Mouse (Mus musculus) heart, embryonic 15.5 days (tissue): ENCODE measurements around the gene Snapc2. TPM values are rescaled to one million over a fixed set of nuclear protein-coding genes. Genes with fewer than 3 reads are reported as not detected.

Experiments
- ATAC-seq: fragments of 200-750 bp; cut with Nextera tagmentation; replicated peaks from 2 replicates; pipeline ENCODE4 v1.8.0; 2017; ENCODE audit warnings: low read depth, moderate TSS enrichment; ENCODE audit not compliant: insufficient number of reproducible peaks, insufficient read depth, low FRiP score
- H3K27ac ChIP-seq: fragments of 300-500 bp; sonication (generic); 2 replicates; pipeline ENCODE4 v1.5.1; 2015; ENCODE audit warnings: mild to moderate bottlenecking, inconsistent platforms
- H3K27me3 ChIP-seq: fragments of 300-500 bp; sonication (generic); 2 replicates; pipeline ENCODE4 v1.6.1; 2015; ENCODE audit warnings: inconsistent platforms
- H3K36me3 ChIP-seq: fragments of 300-500 bp; sonication (generic); 2 replicates; pipeline ENCODE4 v1.6.1; 2015; ENCODE audit warnings: mild to moderate bottlenecking, inconsistent platforms
- H3K4me1 ChIP-seq: fragments of 300-500 bp; sonication (generic); replicated peaks from 2 replicates; pipeline ENCODE4 v1.6.1; 2015; ENCODE audit warnings: inconsistent platforms
- H3K4me2 ChIP-seq: fragments of 300-500 bp; sonication (generic); 2 replicates; pipeline ENCODE4 v1.6.1; 2015; ENCODE audit warnings: inconsistent platforms, mild to moderate bottlenecking, moderate library complexity
- H3K4me3 ChIP-seq: fragments of 300-500 bp; sonication (generic); 2 replicates; pipeline ENCODE4 v1.5.1; 2015; ENCODE audit warnings: mild to moderate bottlenecking, inconsistent platforms
- H3K9ac ChIP-seq: fragments of 300-500 bp; sonication (generic); 2 replicates; pipeline ENCODE4 v1.6.1; 2015; ENCODE audit warnings: mild to moderate bottlenecking, inconsistent platforms
- H3K9me3 ChIP-seq: fragments of 300-500 bp; sonication (generic); replicated peaks from 2 replicates; pipeline ENCODE4 v1.6.1; 2016; ENCODE audit warnings: inconsistent platforms
- WGBS: fragments of 180-500 bp; shearing (Covaris S2); methylation state at CpG from one replicate; pipeline ENCODE4 v1.1.7; 2015; ENCODE audit warnings: mixed read lengths; 5-methylcytosine and 5-hydroxymethylcytosine counted together
- polyA plus RNA-seq: library from polyadenylated mRNA; unstranded; fragments of >200 nt; fragmentation: Nextera tagmentation; extraction: Ambion mirVana; gene quantifications from 2 replicates; pipeline ENCODE4 v1.2.1, GENCODE M21; 2015

The Snapc2 gene
- polyA plus RNA-seq, 1 experiment from 2014 or later, result 37.7 TPM

DNA sequence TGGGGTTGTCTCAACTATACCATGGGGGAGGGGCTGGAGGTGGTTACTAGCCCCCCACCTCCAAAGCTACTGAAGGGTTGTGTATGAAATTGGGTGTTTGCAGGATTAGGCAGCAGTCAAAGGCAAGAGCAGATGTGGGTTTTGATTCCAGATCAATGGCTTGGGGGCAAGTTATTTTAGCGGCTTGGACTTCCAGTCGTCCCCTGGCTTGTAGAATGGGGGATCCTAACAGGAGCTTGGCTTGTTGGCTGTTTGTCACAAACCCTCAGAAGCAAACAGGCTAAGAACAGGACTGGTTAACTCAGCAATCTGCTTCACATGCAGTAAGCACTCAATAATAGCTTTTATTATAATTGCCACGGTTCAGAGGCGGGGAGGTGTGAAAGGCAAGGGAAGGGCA, 4.5 kb downstream of the Snapc2 start:
- ATAC-seq, result no peak
- H3K4me3 ChIP-seq, result no peak overlapping the region
- no peak overlapping the region for H3K9ac ChIP-seq
- WGBS, result 83% methylated on average over 4 of the region's 4 CpGs
- H3K4me1 ChIP-seq, result peaks cover 39% of the 10 kb centered on the region
- no peaks in the 10 kb centered on the region for H3K27me3 ChIP-seq
- H3K9me3 ChIP-seq, result no peaks in the 10 kb centered on the region
- H3K27ac ChIP-seq, result no peak overlapping the region
- H3K4me2 ChIP-seq, result peak overlapping the region; percentile 96; the same call in 1 of the 2 replicates
- peaks cover 45% of the 10 kb centered on the region for H3K36me3 ChIP-seq

- Histone ChIP-seq H3K36me3 (peaks cover 48% of the 10 kb centered on the region), H3K27ac (peak overlapping the region; percentile 67), H3K4me3 (peak overlapping the region; percentile 79), H3K9me3 (no peaks in the 10 kb centered on the region), H3K4me1 (peaks cover 35% of the 10 kb centered on the region), H3K27me3 (no peaks in the 10 kb centered on the region), H3K9ac (peak overlapping the region; percentile 71), H3K4me2 (peak overlapping the region; percentile 96)
- 4% methylated on average over 35 of the region's 35 CpGs for whole genome bisulfite sequencing
- peak; percentile 59 for ATAC-seq
Observed at GRCm38 (mm10) chr8:4258233-4258632, 5.4 kb downstream of the Snapc2 start.

- no peaks in the 10 kb centered on the region for H3K9me3 ChIP-seq
- peak overlapping the region; percentile 79 for H3K4me3 ChIP-seq
- H3K27ac ChIP-seq, result peak overlapping the region; percentile 67
- peak overlapping the region; percentile 71 for H3K9ac ChIP-seq
- H3K36me3 ChIP-seq, result peaks cover 52% of the 10 kb centered on the region
- peak; percentile 58; the same call in 1 of the 2 replicates for ATAC-seq
- peak overlapping the region; percentile 96 for H3K4me2 ChIP-seq
- peaks cover 33% of the 10 kb centered on the region for H3K4me1 ChIP-seq
- under 1% methylated on average over 32 of the region's 32 CpGs for whole genome bisulfite sequencing
- no peaks in the 10 kb centered on the region for H3K27me3 ChIP-seq
Observed at GRCm38 (mm10) chr8:4258678-4259077, 5.8 kb downstream of the Snapc2 start.

GRCm38 (mm10) chr8:4259125-4259804, 6.4 kb downstream of the Snapc2 start, which contains the start of gene Ctxn1:
Ctxn1 (minus strand) TSS chr8:4259274.
- Histone ChIP-seq H3K4me1 (peaks cover 27% of the 10 kb centered on the region), H3K27ac (peak within 1 kb of the TSS; percentile 67), H3K9me3 (no peaks in the 10 kb centered on the region), H3K9ac (peak within 1 kb of the TSS; percentile 71), H3K27me3 (no peaks in the 10 kb centered on the region), H3K36me3 (peaks cover 58% of the 10 kb centered on the region), H3K4me2 (peak within 1 kb of the TSS; percentile 96), H3K4me3 (peak within 1 kb of the TSS; percentile 79)
- ATAC-seq, result peak; percentile 93
- 8% methylated on average over 33 of the region's 33 CpGs for WGBS

DNA sequence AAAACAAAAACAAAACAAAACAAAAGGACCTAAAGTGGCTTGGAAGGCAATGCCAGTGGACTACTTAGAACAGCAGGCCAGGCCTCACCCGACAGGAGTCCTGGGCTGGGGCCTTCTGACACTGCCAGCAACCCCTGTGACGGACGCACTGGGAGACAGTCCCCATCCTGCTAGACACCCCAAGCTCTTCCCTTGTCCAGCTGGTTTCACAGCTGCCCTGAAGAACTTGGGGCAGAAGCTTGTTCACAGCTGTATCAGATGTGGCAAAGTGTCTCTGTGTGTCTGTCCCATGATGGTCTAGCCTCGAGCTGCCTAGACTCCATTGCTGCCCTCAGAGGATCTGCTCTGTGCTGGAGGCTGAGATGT, 6.9 kb downstream of the Snapc2 start:
- Histone ChIP-seq H3K9ac (no peak overlapping the region), H3K4me1 (peaks cover 27% of the 10 kb centered on the region), H3K4me3 (no peak overlapping the region), H3K4me2 (no peak overlapping the region), H3K9me3 (no peaks in the 10 kb centered on the region), H3K27ac (peak overlapping the region; percentile 59), H3K27me3 (no peaks in the 10 kb centered on the region), H3K36me3 (peaks cover 62% of the 10 kb centered on the region)
- WGBS, result 85% methylated on average over 4 of the region's 4 CpGs
- no peak for ATAC-seq

DNA sequence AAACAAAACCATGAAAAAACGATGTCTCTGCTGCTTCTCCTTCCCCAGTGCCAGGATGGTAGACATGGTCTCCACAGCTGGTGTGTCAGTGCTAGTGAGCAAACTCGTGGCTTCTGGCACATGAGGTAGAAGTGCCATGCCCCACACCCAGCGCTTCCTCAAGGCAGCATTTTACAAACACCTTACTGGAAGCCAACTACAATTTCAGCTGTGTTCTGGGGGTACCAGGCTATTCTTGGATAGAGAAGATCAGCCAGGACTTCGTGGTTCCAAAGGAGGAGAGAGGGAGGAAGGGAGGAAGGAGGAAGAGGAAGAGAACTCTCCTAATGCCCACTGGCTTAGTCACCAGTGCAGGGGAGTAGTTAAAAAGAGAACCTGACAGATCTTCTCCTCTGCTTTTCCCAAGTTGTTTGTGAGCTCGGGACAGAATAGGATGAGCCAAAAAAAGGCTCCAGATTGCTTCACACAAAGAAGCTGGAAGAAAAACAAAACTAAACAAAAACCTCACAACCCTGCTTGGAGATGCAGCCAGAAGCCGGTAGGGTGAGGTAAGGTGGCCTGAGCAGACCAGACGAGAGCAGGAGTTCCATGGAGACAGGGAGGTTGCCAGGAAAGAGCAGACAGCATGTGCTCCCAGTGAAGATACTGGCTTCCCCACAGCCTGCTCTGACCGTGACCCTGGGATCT, 10.4 kb downstream of the Snapc2 start:
- H3K9me3 ChIP-seq, result no peaks in the 10 kb centered on the region
- H3K36me3 ChIP-seq, result peaks cover 81% of the 10 kb centered on the region
- no peak overlapping the region for H3K4me3 ChIP-seq
- 80% methylated on average over 8 of the region's 8 CpGs for WGBS
- H3K27ac ChIP-seq, result no peak overlapping the region
- no peak for ATAC-seq
- H3K9ac ChIP-seq, result no peak overlapping the region
- no peak overlapping the region for H3K4me2 ChIP-seq
- H3K4me1 ChIP-seq, result peaks cover 13% of the 10 kb centered on the region
- no peaks in the 10 kb centered on the region for H3K27me3 ChIP-seq

DNA sequence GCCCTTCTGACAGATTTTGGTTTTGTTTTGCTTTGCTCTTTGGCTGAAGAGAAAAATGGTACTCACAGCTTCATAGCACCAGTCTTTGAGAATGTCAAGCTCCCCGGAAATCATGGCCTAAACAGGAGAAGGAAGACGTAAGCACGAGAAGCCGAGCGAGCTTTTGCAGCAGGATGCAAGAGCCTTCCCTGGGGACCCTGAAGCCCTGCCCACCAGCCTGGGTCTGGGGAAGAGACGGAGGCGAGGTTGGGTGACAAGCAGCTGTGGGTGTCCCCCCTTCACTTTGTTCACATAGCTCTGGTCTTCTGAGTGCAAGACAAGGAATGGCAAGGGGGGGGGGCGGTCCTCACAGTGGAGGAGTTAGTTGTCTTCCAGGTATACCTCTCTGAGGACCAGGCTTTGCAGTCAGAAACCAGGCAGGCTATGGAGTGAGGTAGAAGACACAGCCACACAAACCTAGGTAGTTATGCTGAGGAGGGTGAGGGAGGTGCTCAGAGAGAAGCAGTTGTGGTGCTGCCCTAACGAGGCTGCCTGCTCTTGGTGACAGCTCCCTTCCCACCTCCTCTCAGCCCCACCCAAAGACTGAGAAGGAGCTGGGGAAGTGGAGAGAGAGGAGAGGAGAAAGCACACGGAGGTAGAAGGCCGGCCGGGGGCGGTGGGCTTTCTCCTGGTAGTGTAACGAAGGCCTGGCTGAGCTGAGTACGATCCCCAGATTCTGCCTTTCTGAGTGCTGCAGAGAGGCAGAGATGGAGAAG, 12.5 kb downstream of the Snapc2 start:
- H3K27ac ChIP-seq, result no peak overlapping the region
- no peaks in the 10 kb centered on the region for H3K4me1 ChIP-seq
- 90% methylated on average over 15 of the region's 15 CpGs for WGBS
- H3K36me3 ChIP-seq, result peaks cover 92% of the 10 kb centered on the region
- no peaks in the 10 kb centered on the region for H3K9me3 ChIP-seq
- no peaks in the 10 kb centered on the region for H3K27me3 ChIP-seq
- H3K4me2 ChIP-seq, result no peak overlapping the region
- ATAC-seq, result no peak
- no peak overlapping the region for H3K9ac ChIP-seq
- H3K4me3 ChIP-seq, result no peak overlapping the region

DNA sequence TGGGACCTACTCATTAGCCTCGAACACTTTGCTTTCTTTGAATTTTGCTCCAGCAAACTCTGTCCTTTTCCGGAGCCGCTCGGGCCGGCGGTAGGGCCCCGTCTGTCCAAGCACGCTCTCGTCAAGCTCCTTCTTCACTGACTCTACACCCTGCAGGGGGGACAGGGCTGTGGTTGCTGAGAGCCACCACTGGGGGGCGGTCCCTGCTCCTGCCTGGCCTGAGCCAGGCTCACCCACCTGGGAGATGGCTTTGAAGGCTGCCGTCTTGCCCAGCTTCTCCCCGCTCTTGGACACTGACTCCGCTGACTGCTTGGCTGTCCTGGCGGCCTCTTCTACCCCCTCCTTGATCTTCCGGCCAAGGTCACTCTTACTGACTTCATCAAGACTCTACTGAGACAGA, 14.7 kb downstream of the Snapc2 start:
- Histone ChIP-seq H3K4me3 (no peak overlapping the region), H3K27me3 (no peaks in the 10 kb centered on the region), H3K4me1 (no peaks in the 10 kb centered on the region), H3K27ac (no peak overlapping the region), H3K36me3 (peaks cover 91% of the 10 kb centered on the region), H3K4me2 (no peak overlapping the region), H3K9me3 (no peaks in the 10 kb centered on the region), H3K9ac (no peak overlapping the region)
- ATAC-seq, result no peak; the same call in 1 of the 2 replicates
- 79% methylated on average over 15 of the region's 15 CpGs for WGBS

- no peaks in the 10 kb centered on the region for H3K27me3 ChIP-seq
- peaks cover 91% of the 10 kb centered on the region for H3K36me3 ChIP-seq
- ATAC-seq, result no peak
- H3K4me1 ChIP-seq, result peaks cover 3% of the 10 kb centered on the region
- no peak overlapping the region for H3K9ac ChIP-seq
- H3K9me3 ChIP-seq, result no peaks in the 10 kb centered on the region
- no peak overlapping the region for H3K4me2 ChIP-seq
- 88% methylated on average over 6 of the region's 6 CpGs for WGBS
- H3K4me3 ChIP-seq, result no peak overlapping the region
- no peak overlapping the region for H3K27ac ChIP-seq
Observed at GRCm38 (mm10) chr8:4269609-4270008, 16.7 kb downstream of the Snapc2 start.

GRCm38 (mm10) chr8:4275275-4276110, 22.6 kb downstream of the Snapc2 start, which contains the start of gene Timm44:
Timm44 (minus strand) TSS chr8:4275913.
- WGBS, result under 1% methylated on average over 39 of the region's 39 CpGs
- Histone ChIP-seq H3K4me2 (peak within 1 kb of the TSS; percentile 82), H3K9me3 (no peaks in the 10 kb centered on the region), H3K36me3 (peaks cover 32% of the 10 kb centered on the region), H3K4me1 (peaks cover 13% of the 10 kb centered on the region), H3K4me3 (peak within 1 kb of the TSS; percentile 79), H3K27me3 (no peaks in the 10 kb centered on the region), H3K9ac (peak within 1 kb of the TSS; percentile 80), H3K27ac (peak within 1 kb of the TSS; percentile 79)
- peak; percentile 93 for ATAC-seq
